Mouse (Mus musculus) megakaryocyte, embryonic 14.5 days (primary cell): ENCODE measurements at regions not wholly inside any gene's neighbourhood (a gene's known extent, or its start where the extent isn't known, plus 50 kb on each side); places are given as distances from the start of the nearest gene placed in this dataset.

ENCODE experiments used
- H3K27me3 ChIP-seq: replicated peaks from 2 replicates; pipeline ENCODE3; 2012; ENCODE audit warnings: inconsistent platforms
- H3K36me3 ChIP-seq: replicated peaks from 2 replicates; pipeline ENCODE3; 2012; ENCODE audit warnings: low read length, inconsistent platforms, mixed read lengths
- H3K4me1 ChIP-seq: 2 replicates; pipeline ENCODE4 v1.6.1; 2012; ENCODE audit warnings: inconsistent platforms
- H3K4me3 ChIP-seq: replicated peaks from 2 replicates; pipeline ENCODE3; 2012; ENCODE audit warnings: moderate library complexity, mild to moderate bottlenecking, inconsistent platforms
- H3K9me3 ChIP-seq: 2 replicates; pipeline ENCODE4 v1.6.1; 2012; ENCODE audit warnings: inconsistent platforms
- FLI1 ChIP-seq: IDR thresholded peaks from 2 replicates; pipeline ENCODE4 v1.6.1; 2012; ENCODE audit warnings: low read length, inconsistent platforms, mixed read lengths
- GATA1 ChIP-seq: IDR thresholded peaks from 3 replicates; pipeline ENCODE4 v1.6.1; 2012; ENCODE audit warnings: mixed read lengths, low read length, inconsistent platforms, borderline replicate concordance

GRCm38 (mm10) chr1:88600145-88600544, 90.3 kb upstream of the Glrp1 start:
- peaks cover 16% of the 10 kb centered on the region for H3K4me1 ChIP-seq
- peaks cover 21% of the 10 kb centered on the region for H3K9me3 ChIP-seq
- peaks cover 5% of the 10 kb centered on the region for H3K36me3 ChIP-seq
- peaks cover 3% of the 10 kb centered on the region for H3K27me3 ChIP-seq
- TF ChIP-seq FLI1 (no peak), GATA1 (no peak)
- peak overlapping the region; percentile 46 for H3K4me3 ChIP-seq

GRCm38 (mm10) chr1:88594484-88595254, 84.8 kb upstream of the Glrp1 start:
- no peaks in the 10 kb centered on the region for H3K36me3 ChIP-seq
- TF ChIP-seq GATA1 (no peak), FLI1 (no peak)

DNA sequence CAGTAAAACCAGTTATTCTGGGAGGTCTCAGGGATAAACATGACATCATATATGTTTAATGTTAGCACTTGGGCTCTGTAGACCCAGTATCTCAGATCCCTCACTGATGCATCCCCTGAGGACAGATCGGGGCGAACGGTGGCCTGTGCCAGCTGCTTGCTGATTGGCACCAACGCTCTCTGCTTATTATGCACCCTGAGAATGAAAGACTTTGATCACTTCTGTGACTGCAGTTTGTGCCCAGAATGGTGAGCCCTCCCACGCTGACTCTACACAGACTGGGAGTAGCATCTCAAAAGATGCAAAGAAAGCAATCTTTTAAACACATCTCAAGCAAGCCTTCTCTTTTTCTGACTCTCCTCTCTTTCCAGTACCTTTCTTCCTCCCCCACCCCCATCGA, 82.2 kb upstream of the Glrp1 start:
- TF ChIP-seq GATA1, result no peak
- H3K4me3 ChIP-seq, result no peak overlapping the region

More at GRCm38 (mm10) chr1:88594484-88595254, 84.8 kb upstream of the Glrp1 start:
- Histone ChIP-seq H3K9me3 (no peaks in the 10 kb centered on the region; the same call in 1 of the 2 replicates), H3K4me3 (no peak overlapping the region), H3K27me3 (peaks cover 26% of the 10 kb centered on the region), H3K4me1 (peaks cover 26% of the 10 kb centered on the region)

DNA sequence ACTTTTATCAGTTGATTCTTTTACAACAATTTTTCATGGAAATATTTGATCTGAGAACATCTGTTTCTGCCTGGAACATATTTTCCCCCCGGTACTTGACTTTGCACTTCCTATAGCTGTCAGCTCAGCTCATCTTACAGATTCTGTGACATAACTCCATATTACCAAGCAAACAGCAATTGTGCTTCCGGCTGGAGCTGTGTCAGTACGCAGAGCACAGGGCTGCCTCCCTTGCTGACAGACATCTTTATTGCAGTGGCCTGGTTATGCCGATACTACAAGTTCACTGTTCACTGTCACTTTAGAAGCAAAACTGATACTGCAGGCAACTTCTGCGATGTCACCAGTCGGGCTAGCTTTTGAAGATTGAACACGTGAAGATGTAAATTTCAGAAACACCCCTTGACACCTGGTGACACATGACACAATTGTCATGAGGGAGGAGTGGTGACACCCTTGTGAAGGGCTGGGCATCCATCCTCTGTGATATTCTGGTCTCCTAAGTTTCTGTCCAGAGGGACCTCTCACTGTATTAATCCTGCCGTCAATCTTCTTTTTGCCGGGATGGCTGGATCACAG, 81.0 kb upstream of the Glrp1 start:
- H3K4me1 ChIP-seq, result peaks cover 47% of the 10 kb centered on the region
- H3K4me3 ChIP-seq, result peak overlapping the region; percentile 59
- no peak for TF ChIP-seq FLI1
- TF ChIP-seq GATA1, result no peak
- H3K9me3 ChIP-seq, result no peaks in the 10 kb centered on the region; the same call in 1 of the 2 replicates
- no peaks in the 10 kb centered on the region for H3K36me3 ChIP-seq
- H3K27me3 ChIP-seq, result peaks cover 36% of the 10 kb centered on the region

More for the DNA sequence above, 82.2 kb upstream of the Glrp1 start:
- peaks cover 39% of the 10 kb centered on the region for H3K4me1 ChIP-seq
- peaks cover 29% of the 10 kb centered on the region for H3K27me3 ChIP-seq
- H3K9me3 ChIP-seq, result no peaks in the 10 kb centered on the region; the same call in 1 of the 2 replicates
- no peaks in the 10 kb centered on the region for H3K36me3 ChIP-seq

- Histone ChIP-seq H3K27me3 (peaks cover 41% of the 10 kb centered on the region), H3K4me3 (no peak overlapping the region), H3K4me1 (peaks cover 48% of the 10 kb centered on the region), H3K36me3 (no peaks in the 10 kb centered on the region), H3K9me3 (no peaks in the 10 kb centered on the region; the same call in 1 of the 2 replicates)
- TF ChIP-seq FLI1, result no peak
- TF ChIP-seq GATA1, result no peak
Measured at GRCm38 (mm10) chr1:88588747-88589146, 78.9 kb upstream of the Glrp1 start.

- Histone ChIP-seq H3K27me3 (peaks cover 51% of the 10 kb centered on the region), H3K36me3 (no peaks in the 10 kb centered on the region), H3K4me3 (peak overlapping the region; percentile 78), H3K4me1 (peaks cover 45% of the 10 kb centered on the region), H3K9me3 (no peaks in the 10 kb centered on the region; the same call in 1 of the 2 replicates)
- no peak for TF ChIP-seq FLI1
- no peak for TF ChIP-seq GATA1
Measured at GRCm38 (mm10) chr1:88586823-88587820, 77.3 kb upstream of the Glrp1 start.

DNA sequence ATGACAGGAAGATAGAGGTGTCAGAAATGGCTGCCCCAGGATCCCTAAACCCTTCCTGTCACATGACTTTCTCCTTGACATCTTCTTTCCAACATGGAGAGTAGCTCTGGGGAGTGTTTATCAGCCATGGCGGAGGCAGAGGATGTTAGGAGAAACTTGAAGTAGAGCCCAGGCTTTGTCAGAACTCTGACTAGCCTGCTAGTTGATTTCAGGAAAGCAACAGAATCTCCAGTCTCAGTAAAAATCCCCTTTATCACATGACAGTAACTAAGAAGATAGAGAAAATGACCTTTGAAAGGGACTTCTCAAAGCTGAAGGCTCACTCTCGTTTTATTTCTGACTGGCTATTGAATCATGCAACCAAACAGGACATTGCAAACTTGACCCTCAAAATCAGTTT, 76.3 kb upstream of the Glrp1 start:
- Histone ChIP-seq H3K4me1 (peaks cover 53% of the 10 kb centered on the region), H3K36me3 (no peaks in the 10 kb centered on the region), H3K4me3 (no peak overlapping the region), H3K9me3 (no peaks in the 10 kb centered on the region; the same call in 1 of the 2 replicates), H3K27me3 (peaks cover 60% of the 10 kb centered on the region)
- TF ChIP-seq FLI1 (no peak), GATA1 (no peak)

- Histone ChIP-seq H3K4me3 (no peak overlapping the region), H3K9me3 (no peaks in the 10 kb centered on the region), H3K4me1 (peaks cover 48% of the 10 kb centered on the region), H3K27me3 (peaks cover 59% of the 10 kb centered on the region), H3K36me3 (no peaks in the 10 kb centered on the region)
- TF ChIP-seq FLI1, result no peak
- no peak for TF ChIP-seq GATA1
Measured at GRCm38 (mm10) chr1:88584515-88585033, 74.7 kb upstream of the Glrp1 start.

DNA sequence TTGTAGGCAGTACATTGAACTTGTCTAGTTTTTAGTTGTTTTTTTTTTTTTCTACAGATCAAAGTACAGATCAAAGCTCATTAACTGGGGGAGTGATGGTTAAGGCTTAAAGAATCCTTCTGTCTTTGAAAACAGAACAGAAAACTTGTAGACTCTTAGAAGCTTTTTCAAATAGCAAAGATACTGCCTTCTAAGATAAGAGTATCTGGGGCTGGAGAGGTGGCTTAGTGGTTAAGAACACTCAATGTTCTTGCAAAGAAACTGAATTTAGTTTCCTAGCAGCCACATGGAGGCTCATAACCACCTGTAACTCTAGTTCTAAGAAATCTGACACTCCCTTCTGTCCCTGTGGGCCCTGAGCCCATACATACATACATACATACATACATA, 68.4 kb upstream of the Glrp1 start:
- Histone ChIP-seq H3K36me3 (no peaks in the 10 kb centered on the region), H3K9me3 (peaks cover 5% of the 10 kb centered on the region), H3K27me3 (peaks cover 49% of the 10 kb centered on the region), H3K4me1 (peaks cover 24% of the 10 kb centered on the region), H3K4me3 (no peak overlapping the region)
- TF ChIP-seq FLI1 (no peak), GATA1 (no peak)
